In the genomic region with DNA sequence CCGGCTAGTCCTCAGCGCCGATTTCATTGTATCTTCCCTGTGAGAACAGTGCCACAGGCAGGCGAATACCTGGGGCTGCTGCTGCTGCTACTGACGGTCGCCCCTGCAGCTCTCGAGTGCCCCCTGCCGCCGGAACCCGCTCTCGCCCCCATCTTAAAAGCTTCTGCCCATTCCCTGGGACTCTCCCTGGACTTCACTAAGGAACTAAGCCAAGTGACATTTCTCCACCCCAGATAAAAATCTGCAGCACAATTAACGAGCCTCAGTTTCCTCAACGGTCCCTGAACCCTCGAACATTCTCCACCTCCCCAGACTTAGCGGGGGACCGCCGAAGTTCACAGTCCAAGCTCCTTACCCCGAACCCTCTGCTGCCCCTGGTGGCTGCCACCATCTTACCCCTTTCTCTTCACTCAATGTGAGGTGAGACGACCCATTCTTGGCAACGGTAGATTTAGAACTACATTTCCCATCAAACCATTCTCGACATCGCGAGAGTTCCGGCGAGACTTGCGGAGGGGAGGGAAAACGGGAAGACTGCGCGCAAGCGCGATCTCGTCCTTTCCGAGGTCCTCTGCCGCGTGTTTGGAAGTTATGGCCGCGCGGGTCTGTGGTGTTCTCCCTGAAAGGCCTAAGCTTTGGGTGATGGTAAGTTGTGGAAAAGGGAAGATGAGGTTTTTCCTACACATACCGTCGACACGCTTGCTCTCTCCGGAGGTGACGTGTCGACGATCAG, we compare ENCODE assay signal across 1 mouse cellular context.
TF ChIP-seq lines count a peak whose summit lies in the region.

No protein-coding gene starts in this region.

TF ChIP-seq in MEL, 35 proteins besides CTCF, POLR2A, EP300 and RAD21 (continued from another document):
- TF ChIP-seq TBP (IDR thresholded peaks at IDR 0.05; ENCODE audit: low read depth, low read length) (peak; percentile 97), KAT2A (conservative IDR thresholded peaks at IDR 0.05; ENCODE audit: low read depth, low read length) (peak; percentile 73), MAX (IDR thresholded peaks at IDR 0.05; ENCODE audit: low read length) (no peak), ZMIZ1 (IDR thresholded peaks at IDR 0.05; ENCODE audit: low read depth, low read length) (no peak), CHD2 (IDR thresholded peaks at IDR 0.05; ENCODE audit: low read length) (peak; percentile 98), MYC (IDR thresholded peaks at IDR 0.05; ENCODE audit: low read depth, low read length) (peak; percentile 100), BHLHE40 (IDR thresholded peaks at IDR 0.05; ENCODE audit: borderline replicate concordance, low read depth, low read length) (no peak), MEF2A (IDR thresholded peaks at IDR 0.05; ENCODE audit: extremely low read depth, insufficient replicate concordance, low read depth, low read length, poor library complexity, severe bottlenecking) (no peak), GABPA (IDR thresholded peaks at IDR 0.05; ENCODE audit: low read depth, low read length) (no peak), TCF12 (IDR thresholded peaks at IDR 0.05; ENCODE audit: low read depth, low read length) (peak; percentile 78), ETS1 (IDR thresholded peaks at IDR 0.05; ENCODE audit: low read depth, low read length) (no peak), SMC3 (IDR thresholded peaks at IDR 0.05; ENCODE audit: low read depth, low read length) (peak; percentile 90), GATA1 (IDR thresholded peaks at IDR 0.05; ENCODE audit: low read depth, low read length) (peak; percentile 12; the same call in 1 of the 2 replicates), NELFE (IDR thresholded peaks at IDR 0.05; ENCODE audit: low read depth, low read length) (no peak; the same call in 1 of the 2 replicates), ZNF384 (IDR thresholded peaks at IDR 0.05; ENCODE audit: low read depth, low read length) (no peak), MXI1 (IDR thresholded peaks at IDR 0.05; ENCODE audit: low read depth, low read length) (no peak), UBTF (IDR thresholded peaks at IDR 0.05; ENCODE audit: borderline replicate concordance, insufficient read depth, low read depth, low read length) (no peak), NRF1 (IDR thresholded peaks at IDR 0.05; ENCODE audit: insufficient read depth, low read depth, low read length, poor library complexity, severe bottlenecking) (peak; percentile 82), MYB (IDR thresholded peaks at IDR 0.05; ENCODE audit: low read depth, low read length) (no peak), CHD1 (IDR thresholded peaks at IDR 0.05; ENCODE audit: low read depth, low read length) (no peak), USF1 (IDR thresholded peaks at IDR 0.05; ENCODE audit: low read depth, low read length) (no peak; the same call in 1 of the 2 replicates), RCOR1 (IDR thresholded peaks at IDR 0.05; ENCODE audit: low read depth, low read length) (no peak), ELF1 (IDR thresholded peaks at IDR 0.05; ENCODE audit: low read depth, low read length) (peak; percentile 56), ZC3H11A (IDR thresholded peaks at IDR 0.05; ENCODE audit: low read depth, low read length) (no peak), USF2 (IDR thresholded peaks at IDR 0.05; ENCODE audit: borderline replicate concordance in 1 of 2, insufficient read depth in 1 of 2, low read depth in 1 of 2, low read length in 2 of 2) (no peak), E2F4 (IDR thresholded peaks at IDR 0.05; ENCODE audit: borderline replicate concordance, low read depth, low read length) (no peak), SIN3A (IDR thresholded peaks at IDR 0.05; ENCODE audit: low read length) (no peak)
